Mouse (Mus musculus) layer of hippocampus, postnatal 36 days (tissue): Measurements from ENCODE around the gene Olfr288. TPM values are rescaled to one million over a fixed set of nuclear protein-coding genes. Genes with fewer than 3 reads are reported as not detected.
A peak's percentile ranks its signal among the peaks of the same experiment; 100 is the strongest.

Experiments used
- DNase-seq, 2 experiments: peaks; one replicate each; pipeline ENCODE4 v3.0.0; 2022
- total RNA-seq, 2 experiments: library from RNA; stranded (reverse); gene quantifications; 2 replicates each; pipeline ENCODE4 v1.2.3; 2021

Olfr288 gene
- total RNA-seq, 2 experiments from 2014 or later, result 0.18 to 0.40 TPM

- no peak for DNase-seq
Measured at GRCm38 (mm10) chr15:98165525-98165924, 29.8 kb downstream of the Olfr288 start, which contains the start of gene Asb8. Gene Asb8 (minus strand): TSS chr15:98165625.

DNA sequence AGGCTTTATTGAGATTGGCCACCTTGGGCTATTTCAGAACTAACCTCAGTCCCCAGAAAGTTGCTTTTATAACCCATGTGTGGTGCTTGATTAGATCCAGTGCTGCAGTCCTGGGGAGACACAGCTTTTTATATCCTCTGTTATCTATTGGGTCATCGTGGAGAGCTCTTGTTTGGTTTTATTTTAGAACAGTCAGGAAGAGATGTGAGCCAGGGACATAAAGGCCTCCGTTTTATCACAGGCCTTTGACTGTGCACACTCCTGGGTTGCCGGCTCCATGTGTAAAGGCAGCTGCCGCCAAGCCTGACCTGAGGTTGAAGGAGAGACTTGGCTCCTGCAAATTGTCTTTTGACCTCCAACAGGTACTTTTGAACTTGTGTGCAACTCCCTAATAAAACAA is 32.8 kb downstream of the Olfr288 start:
- no peak for DNase-seq

GRCm38 (mm10) chr15:98161026-98161805 is 34.1 kb downstream of the Olfr288 start:
- no peak for DNase-seq

- no peak for DNase-seq
Measured at GRCm38 (mm10) chr15:98157253-98157652, 38.1 kb downstream of the Olfr288 start.

DNA sequence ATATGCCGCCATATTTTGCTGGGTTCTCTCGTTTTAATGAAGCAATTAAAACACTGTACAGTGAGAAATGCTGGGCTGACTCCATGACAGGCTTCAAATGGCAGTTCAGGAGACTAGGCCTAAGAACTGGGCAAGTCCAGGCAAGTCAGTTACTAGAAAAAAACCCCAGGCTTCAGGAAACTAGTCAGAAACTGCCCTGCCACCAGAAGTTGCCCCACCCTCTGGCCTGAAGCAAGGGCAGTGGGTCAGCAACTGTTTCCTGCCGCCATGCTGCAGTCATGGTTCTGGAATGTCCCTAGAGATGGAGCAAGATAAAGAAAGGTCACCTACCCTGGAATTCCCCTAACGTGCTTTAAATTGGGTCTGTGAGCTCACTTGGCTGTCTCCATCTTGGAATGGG is 39.4 kb downstream of the Olfr288 start:
- no peak for DNase-seq

GRCm38 (mm10) chr15:98155272-98155671 is 40.1 kb downstream of the Olfr288 start:
- DNase-seq, result no peak

DNA sequence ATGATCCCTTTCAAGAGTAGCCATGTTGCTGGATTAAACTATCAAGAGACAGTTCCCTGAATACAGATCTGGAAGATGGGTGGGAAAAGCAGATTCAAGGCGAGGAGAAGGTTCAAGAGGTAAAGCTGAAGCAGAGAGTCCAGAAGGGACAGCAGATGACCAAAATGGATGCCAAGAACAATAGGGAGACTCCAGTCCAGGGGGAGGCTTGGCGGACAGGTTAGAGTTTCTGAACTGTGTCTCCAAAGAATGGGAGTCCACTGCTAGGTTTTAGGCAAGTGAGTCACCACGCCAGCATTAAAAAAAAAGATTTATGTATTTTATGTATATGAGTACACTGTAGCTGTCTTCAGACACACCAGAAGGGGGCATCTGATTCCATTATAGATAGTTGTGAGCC is 40.7 kb downstream of the Olfr288 start:
- no peak for DNase-seq

DNA sequence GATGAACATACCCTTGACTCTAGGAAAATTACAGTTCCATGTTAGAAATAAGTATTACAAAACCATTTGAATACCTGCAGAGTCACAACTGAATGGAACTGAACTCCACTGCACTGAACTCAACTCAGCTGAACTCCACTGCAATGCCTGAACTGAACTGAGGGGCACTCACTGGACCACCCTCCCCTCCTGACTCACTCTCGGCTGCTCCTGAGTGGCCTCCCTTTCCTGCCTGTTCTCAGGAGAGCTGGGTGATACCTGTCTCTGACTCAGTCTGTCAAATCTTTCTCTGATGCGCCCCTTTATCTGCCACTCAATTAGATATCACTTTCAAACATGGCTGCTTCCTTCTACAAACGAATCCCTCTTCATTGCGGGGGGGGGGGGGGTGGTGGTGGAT is 41.2 kb downstream of the Olfr288 start:
- no peak for DNase-seq

- no peak for DNase-seq
Measured at GRCm38 (mm10) chr15:98153625-98154024, 41.7 kb downstream of the Olfr288 start.

GRCm38 (mm10) chr15:98152916-98153315 is 42.4 kb downstream of the Olfr288 start:
- no peak for DNase-seq

DNA sequence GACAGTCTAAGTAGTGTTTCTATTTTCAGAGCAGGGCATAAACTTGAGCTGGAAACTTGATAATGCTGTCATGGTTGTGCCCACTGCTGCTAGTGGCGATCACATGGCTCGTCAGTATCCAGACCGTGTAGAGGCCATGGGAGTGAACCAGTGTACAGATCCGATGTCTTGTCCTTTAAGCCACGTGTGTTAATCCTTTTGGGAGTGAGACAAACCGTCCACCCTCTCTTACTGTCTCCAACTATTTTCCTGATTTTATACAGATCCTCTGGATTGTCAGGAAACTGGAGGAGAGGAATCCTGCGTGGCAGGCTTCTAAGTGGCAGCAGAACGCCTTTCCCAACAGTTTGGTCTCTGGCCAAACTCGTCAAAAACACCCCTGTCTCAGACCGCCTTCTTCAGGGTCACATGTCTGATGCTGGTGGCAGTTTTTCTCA is 46.2 kb downstream of the Olfr288 start:
- DNase-seq, result no peak

GRCm38 (mm10) chr15:98148356-98148755 is 47.0 kb downstream of the Olfr288 start:
- no peak for DNase-seq

GRCm38 (mm10) chr15:98145559-98146181 is 49.7 kb downstream of the Olfr288 start:
- DNase-seq, result peak; percentile 90 to 93

DNA sequence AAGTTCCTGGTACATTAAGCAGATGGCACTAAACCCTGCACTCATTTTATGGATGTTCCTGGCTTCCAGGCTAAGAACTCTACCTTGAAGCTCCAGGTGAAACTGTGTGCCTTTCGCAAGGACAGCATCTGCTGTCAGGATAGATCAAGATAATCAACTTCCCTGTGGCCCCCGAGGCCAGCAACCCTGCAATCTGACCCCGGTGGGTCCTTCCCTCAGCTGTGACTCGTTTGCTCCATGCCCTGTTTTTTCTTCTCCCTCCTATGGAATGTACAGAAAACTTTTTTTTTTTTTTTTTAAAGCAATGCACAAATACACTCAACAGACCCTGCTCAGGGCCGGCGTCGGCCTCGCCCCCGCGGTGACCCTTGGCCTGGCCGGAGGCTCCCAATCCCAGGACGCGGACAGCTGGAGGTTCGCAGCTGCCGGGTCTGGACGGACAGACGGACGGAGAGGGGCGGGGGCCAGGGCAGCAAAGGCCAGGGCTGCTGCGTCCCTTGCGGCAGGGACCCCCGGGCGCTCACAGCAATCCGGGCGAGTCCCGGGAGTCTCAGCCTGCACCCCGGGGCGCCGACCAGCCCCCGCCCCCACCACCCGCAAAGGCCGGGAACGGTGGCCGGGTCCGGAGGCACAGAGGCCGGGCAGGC is 50.4 kb downstream of the Olfr288 start:
- no peak for DNase-seq

DNA sequence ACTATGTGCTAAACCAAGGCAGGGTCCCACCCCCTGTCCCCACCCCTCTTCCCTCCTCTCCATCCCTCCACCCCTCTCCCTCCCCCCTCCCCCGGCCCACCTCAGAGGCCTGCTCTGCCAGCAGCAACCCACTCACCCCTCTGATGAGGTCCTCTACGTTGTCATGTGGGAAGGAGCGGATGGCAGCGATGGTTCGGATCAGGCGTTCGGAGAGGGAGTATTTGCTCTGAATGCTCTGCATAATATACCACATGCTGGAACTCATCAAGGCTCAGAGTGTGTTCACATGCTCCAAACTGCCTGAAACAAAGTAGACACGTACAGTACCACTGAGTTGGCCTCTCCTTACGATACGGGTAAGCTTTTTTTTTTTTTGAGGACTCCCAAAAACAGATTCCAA is 52.8 kb downstream of the Olfr288 start:
- DNase-seq, result no peak

GRCm38 (mm10) chr15:98140809-98141208 is 54.5 kb downstream of the Olfr288 start:
- no peak for DNase-seq

GRCm38 (mm10) chr15:98139763-98140162 is 55.6 kb downstream of the Olfr288 start:
- no peak for DNase-seq

DNA sequence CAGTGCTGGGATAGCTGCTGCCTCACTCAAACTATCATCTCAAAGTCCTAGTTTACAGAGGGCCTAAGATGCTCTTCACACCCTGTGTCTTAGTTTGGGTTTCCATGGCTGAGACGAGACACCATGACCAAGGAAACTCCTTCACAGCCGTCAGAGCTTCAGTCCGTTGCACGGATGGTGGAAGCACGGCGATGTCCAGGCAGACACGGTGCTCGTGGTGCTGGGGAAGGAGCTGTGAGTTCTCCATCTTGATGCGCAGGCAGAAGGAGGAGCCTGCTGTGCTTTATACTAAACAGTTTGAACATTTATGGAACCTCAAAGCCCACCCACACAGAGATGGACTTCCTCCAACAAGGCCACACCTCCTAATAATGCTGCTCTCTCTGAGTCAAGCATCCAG is 58.5 kb downstream of the Olfr288 start:
- DNase-seq, result no peak

Other genes starting within 250 kb of the Olfr288 start
- gene Tmem106c, start 231.3 kb downstream of the Olfr288 start, total RNA-seq, result 10 to 100 TPM; 29.1 to 30.4 TPM
- under 1 TPM; 0.47 to 0.48 TPM for gene Col2a1, start 190.8 kb downstream of the Olfr288 start, total RNA-seq
- 100 to 1,000 TPM; 305 to 384 TPM for gene Pfkm, start 103.0 kb downstream of the Olfr288 start, total RNA-seq
- 10 to 100 TPM; 12.3 to 14.2 TPM for gene Senp1, start 101.8 kb downstream of the Olfr288 start, total RNA-seq
- gene Asb8, start 29.9 kb downstream of the Olfr288 start, total RNA-seq, result 10 to 100 TPM; 46.6 to 52.1 TPM
- gene Ccdc184, start 28.4 kb downstream of the Olfr288 start, total RNA-seq, result 10 to 100 TPM; 11.1 to 11.6 TPM
- gene Gm44579, start 25.4 kb upstream of the Olfr288 start, total RNA-seq, result not detected
- 1 to 10 TPM; 3.9 to 4.2 TPM for gene Olfr287, start 25.5 kb upstream of the Olfr288 start, total RNA-seq
- gene Olfr286, start 38.9 kb upstream of the Olfr288 start, total RNA-seq, result not detected
- gene H1fnt, start 61.8 kb upstream of the Olfr288 start, total RNA-seq, result not detected
- 1 to 10 TPM; 6.1 to 6.3 TPM for gene Zfp641, start 100.6 kb upstream of the Olfr288 start, total RNA-seq
- gene Olfr285, start 121.8 kb upstream of the Olfr288 start, total RNA-seq, result not detected
- gene Olfr284, start 145.4 kb upstream of the Olfr288 start, total RNA-seq, result not detected
- gene Olfr283, start 185.4 kb upstream of the Olfr288 start, total RNA-seq, result not detected
- gene Olfr282, start 235.7 kb upstream of the Olfr288 start, total RNA-seq, result not detected